Mouse (Mus musculus) stomach, embryonic 16.5 days (tissue): Measurements from ENCODE around the gene Hoxb3. TPM values are rescaled to one million over a fixed set of nuclear protein-coding genes. Genes with fewer than 3 reads are reported as not detected.

Experiments used
- ATAC-seq: fragments of 200-750 bp; cut with Nextera tagmentation; 2 replicates; pipeline ENCODE4 v1.8.0; 2017; ENCODE audit warnings: moderate number of reproducible peaks, moderate TSS enrichment; ENCODE audit not compliant: insufficient read depth, low FRiP score
- H3K27ac ChIP-seq: fragments of 300-500 bp; sonication (generic); 2 replicates; pipeline ENCODE4 v1.5.1; 2014; ENCODE audit warnings: low read length
- H3K27me3 ChIP-seq: fragments of 300-500 bp; sonication (generic); 2 replicates; pipeline ENCODE4 v1.6.1; 2014; ENCODE audit warnings: low read length, control low read depth, mixed read lengths; ENCODE audit not compliant: control insufficient read depth, insufficient read depth
- H3K36me3 ChIP-seq: fragments of 300-500 bp; sonication (generic); 2 replicates; pipeline ENCODE4 v1.6.1; 2014; ENCODE audit warnings: low read length; ENCODE audit not compliant: control insufficient read depth, insufficient read depth
- H3K4me1 ChIP-seq: fragments of 300-500 bp; sonication (generic); 2 replicates; pipeline ENCODE4 v1.6.1; 2014; ENCODE audit warnings: low read length, control low read depth, mixed read lengths; ENCODE audit not compliant: control insufficient read depth, insufficient read depth
- H3K4me2 ChIP-seq: fragments of 300-500 bp; sonication (generic); 2 replicates; pipeline ENCODE4 v1.6.1; 2014; ENCODE audit warnings: low read depth, low read length, mixed read lengths
- H3K4me3 ChIP-seq: fragments of 300-500 bp; sonication (generic); replicated peaks from 2 replicates; pipeline ENCODE4 v1.5.1; 2014; ENCODE audit warnings: mild to moderate bottlenecking, low read length
- H3K9ac ChIP-seq: fragments of 300-500 bp; sonication (generic); 2 replicates; pipeline ENCODE4 v1.6.1; 2014; ENCODE audit warnings: low read length
- H3K9me3 ChIP-seq: fragments of 300-500 bp; sonication (generic); replicated peaks from 2 replicates; pipeline ENCODE4 v1.6.1; 2016; ENCODE audit warnings: low read length, control low read depth; ENCODE audit not compliant: control insufficient read depth
- WGBS: fragments of 180-500 bp; shearing (Covaris S2); extraction: QIAGEN DNeasy Blood & Tissue Kit; methylation state at CpG from one replicate; pipeline ENCODE4 v1.1.7; 2014; 5-methylcytosine and 5-hydroxymethylcytosine counted together
- polyA plus RNA-seq: library from polyadenylated mRNA; unstranded; fragments of >200 nt; fragmentation: Nextera tagmentation; extraction: Ambion mirVana; gene quantifications from 2 replicates; pipeline ENCODE4 v1.2.1, GENCODE M21; 2015

The Hoxb3 gene
- 0.99 and 1.5 TPM in 2 replicates for polyA plus RNA-seq

- H3K4me2 ChIP-seq, result peak within 1 kb of the TSS; percentile 65
- H3K4me1 ChIP-seq, result 0 out of 2 replicates have a peak, but pooled peaks cover 6% of the 10 kb centered on the region
- WGBS, result 23% methylated on average over 10 of the region's 10 CpGs
- no peaks in the 10 kb centered on the region for H3K9me3 ChIP-seq
- ATAC-seq, result no peak
- H3K36me3 ChIP-seq, result no peaks in the 10 kb centered on the region
- peak within 1 kb of the TSS; percentile 98 for H3K27ac ChIP-seq
- H3K27me3 ChIP-seq, result peaks cover 5% of the 10 kb centered on the region; the same call in 1 of the 2 replicates
- H3K9ac ChIP-seq, result peak within 1 kb of the TSS; percentile 84
- peak within 1 kb of the TSS; percentile 63 for H3K4me3 ChIP-seq
Observed at GRCm38 (mm10) chr11:96323154-96323553, at the start of gene Hoxb3. Hoxb3 (plus strand) TSS chr11:96323326.

DNA sequence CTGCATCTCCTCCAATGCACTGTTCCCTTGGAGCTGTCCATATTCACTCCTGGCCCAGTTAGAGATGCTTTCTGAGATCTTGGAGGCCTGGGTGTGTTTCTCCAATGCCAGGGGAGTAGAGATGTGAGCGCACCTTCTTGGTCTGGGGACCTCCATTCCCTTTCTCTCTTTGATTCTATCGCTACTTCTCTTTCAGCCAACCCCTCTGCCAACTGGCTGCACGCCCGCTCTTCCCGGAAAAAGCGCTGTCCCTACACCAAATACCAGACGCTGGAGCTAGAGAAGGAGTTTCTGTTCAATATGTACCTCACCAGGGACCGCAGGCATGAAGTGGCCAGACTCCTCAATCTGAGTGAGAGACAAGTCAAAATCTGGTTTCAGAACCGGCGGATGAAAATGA lies 48.7 kb upstream of the Hoxb3 start:
- no peak overlapping the region for H3K9ac ChIP-seq
- peaks cover 96% of the 10 kb centered on the region for H3K27me3 ChIP-seq
- 11% methylated on average over 10 of the region's 10 CpGs for WGBS
- ATAC-seq, result no peak
- H3K36me3 ChIP-seq, result no peaks in the 10 kb centered on the region
- H3K4me3 ChIP-seq, result no peak overlapping the region
- H3K4me2 ChIP-seq, result no peak overlapping the region
- no peaks in the 10 kb centered on the region for H3K9me3 ChIP-seq
- H3K4me1 ChIP-seq, result peaks cover 14% of the 10 kb centered on the region
- no peak overlapping the region for H3K27ac ChIP-seq

DNA sequence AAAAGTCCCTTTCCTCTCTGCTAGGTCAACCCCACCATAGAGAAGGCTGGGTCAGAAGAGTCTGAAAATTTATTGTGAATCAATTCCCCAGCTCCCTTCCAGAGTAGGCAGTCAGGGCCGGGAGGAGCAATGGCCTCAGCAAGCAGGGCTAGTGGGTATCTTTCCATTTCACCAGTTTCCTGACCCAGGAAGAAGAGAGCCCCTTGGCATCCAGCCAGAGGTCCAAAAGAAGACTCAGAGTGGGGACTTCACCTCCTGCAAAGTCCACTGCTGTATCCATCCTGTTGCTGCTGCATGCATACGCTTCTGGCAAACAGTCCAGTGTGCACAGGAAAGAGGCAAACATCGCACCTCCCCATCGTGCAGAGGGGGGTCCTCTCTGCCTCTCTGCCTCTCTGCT lies 47.2 kb upstream of the Hoxb3 start:
- no peak overlapping the region for H3K4me3 ChIP-seq
- H3K27ac ChIP-seq, result no peak overlapping the region
- H3K36me3 ChIP-seq, result no peaks in the 10 kb centered on the region
- no peak for ATAC-seq
- peaks cover 14% of the 10 kb centered on the region for H3K4me1 ChIP-seq
- no peak overlapping the region for H3K9ac ChIP-seq
- 15% methylated on average over 4 of the region's 4 CpGs for WGBS
- no peak overlapping the region for H3K4me2 ChIP-seq
- peaks cover 90% of the 10 kb centered on the region for H3K27me3 ChIP-seq
- H3K9me3 ChIP-seq, result no peaks in the 10 kb centered on the region

- no peak overlapping the region for H3K9ac ChIP-seq
- WGBS, result 4% methylated on average over 35 of the region's 35 CpGs
- H3K4me3 ChIP-seq, result no peak overlapping the region
- H3K27me3 ChIP-seq, result peaks cover 86% of the 10 kb centered on the region
- no peak overlapping the region for H3K27ac ChIP-seq
- no peaks in the 10 kb centered on the region for H3K36me3 ChIP-seq
- peak overlapping the region; percentile 25; the same call in 1 of the 2 replicates for H3K4me2 ChIP-seq
- H3K9me3 ChIP-seq, result no peaks in the 10 kb centered on the region
- no peak for ATAC-seq
- H3K4me1 ChIP-seq, result 0 out of 2 replicates have a peak, but pooled peaks cover 2% of the 10 kb centered on the region
Observed at GRCm38 (mm10) chr11:96277151-96278044, 45.7 kb upstream of the Hoxb3 start.

DNA sequence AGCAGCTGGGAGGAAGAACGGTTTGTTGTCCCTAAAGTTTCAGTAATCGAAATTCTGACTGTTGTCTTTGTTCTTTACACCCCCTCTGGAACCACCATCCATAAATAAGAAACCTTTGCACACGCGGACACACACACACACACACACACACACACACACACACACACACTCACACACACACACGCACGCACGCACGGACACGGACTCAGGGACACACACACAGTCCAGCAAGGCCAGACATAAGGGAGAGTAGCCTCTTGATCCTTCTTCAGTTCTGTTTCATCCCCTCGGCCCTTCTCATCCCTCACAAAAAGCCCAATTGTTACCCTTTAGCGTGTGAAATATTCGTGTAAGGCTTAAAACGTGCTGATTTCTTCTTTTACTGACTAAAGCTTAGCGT lies 44.8 kb upstream of the Hoxb3 start:
- H3K9me3 ChIP-seq, result no peaks in the 10 kb centered on the region
- H3K4me1 ChIP-seq, result no peaks in the 10 kb centered on the region
- no peak overlapping the region for H3K4me2 ChIP-seq
- no peak overlapping the region for H3K4me3 ChIP-seq
- H3K27me3 ChIP-seq, result peaks cover 82% of the 10 kb centered on the region
- 21% methylated on average over 14 of the region's 14 CpGs for WGBS
- H3K9ac ChIP-seq, result no peak overlapping the region
- no peak for ATAC-seq
- H3K27ac ChIP-seq, result no peak overlapping the region
- no peaks in the 10 kb centered on the region for H3K36me3 ChIP-seq

DNA sequence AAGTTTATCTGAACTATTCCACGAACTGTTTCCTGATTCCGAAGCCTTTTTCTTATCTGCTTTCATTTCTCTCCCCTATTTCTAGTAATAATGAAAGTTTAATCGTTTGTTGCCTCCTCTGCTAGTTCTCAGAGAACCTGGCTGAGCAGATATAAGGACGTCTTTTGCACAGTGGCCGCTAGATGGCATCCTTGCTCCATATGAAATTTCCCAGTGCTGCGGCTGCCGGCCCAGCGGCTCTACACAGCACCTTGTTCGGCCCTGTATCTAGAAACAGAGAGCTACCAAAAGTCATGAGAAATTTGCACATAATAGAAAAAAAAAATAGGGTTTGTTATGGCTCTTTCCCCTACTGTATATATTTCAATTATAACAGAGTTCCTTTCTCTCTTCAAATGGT lies 44.4 kb upstream of the Hoxb3 start:
- H3K9me3 ChIP-seq, result no peaks in the 10 kb centered on the region
- no peak overlapping the region for H3K4me3 ChIP-seq
- no peak overlapping the region for H3K9ac ChIP-seq
- no peaks in the 10 kb centered on the region for H3K4me1 ChIP-seq
- H3K27ac ChIP-seq, result no peak overlapping the region
- peak; percentile 77; the same call in 1 of the 2 replicates for ATAC-seq
- WGBS, result under 1% methylated on average over 9 of the region's 9 CpGs
- no peaks in the 10 kb centered on the region for H3K36me3 ChIP-seq
- H3K4me2 ChIP-seq, result no peak overlapping the region
- peaks cover 81% of the 10 kb centered on the region for H3K27me3 ChIP-seq

- Histone ChIP-seq H3K27me3 (peaks cover 74% of the 10 kb centered on the region), H3K4me3 (0 out of 2 replicates have a peak overlapping the region, but pooled peaks have one; percentile 10), H3K27ac (no peak overlapping the region), H3K9ac (no peak overlapping the region), H3K9me3 (no peaks in the 10 kb centered on the region), H3K4me1 (no peaks in the 10 kb centered on the region), H3K36me3 (no peaks in the 10 kb centered on the region), H3K4me2 (peak overlapping the region; percentile 23)
- ATAC-seq, result no peak
- WGBS, result 7% methylated on average over 31 of the region's 31 CpGs
Observed at GRCm38 (mm10) chr11:96279421-96280233, 43.5 kb upstream of the Hoxb3 start.

DNA sequence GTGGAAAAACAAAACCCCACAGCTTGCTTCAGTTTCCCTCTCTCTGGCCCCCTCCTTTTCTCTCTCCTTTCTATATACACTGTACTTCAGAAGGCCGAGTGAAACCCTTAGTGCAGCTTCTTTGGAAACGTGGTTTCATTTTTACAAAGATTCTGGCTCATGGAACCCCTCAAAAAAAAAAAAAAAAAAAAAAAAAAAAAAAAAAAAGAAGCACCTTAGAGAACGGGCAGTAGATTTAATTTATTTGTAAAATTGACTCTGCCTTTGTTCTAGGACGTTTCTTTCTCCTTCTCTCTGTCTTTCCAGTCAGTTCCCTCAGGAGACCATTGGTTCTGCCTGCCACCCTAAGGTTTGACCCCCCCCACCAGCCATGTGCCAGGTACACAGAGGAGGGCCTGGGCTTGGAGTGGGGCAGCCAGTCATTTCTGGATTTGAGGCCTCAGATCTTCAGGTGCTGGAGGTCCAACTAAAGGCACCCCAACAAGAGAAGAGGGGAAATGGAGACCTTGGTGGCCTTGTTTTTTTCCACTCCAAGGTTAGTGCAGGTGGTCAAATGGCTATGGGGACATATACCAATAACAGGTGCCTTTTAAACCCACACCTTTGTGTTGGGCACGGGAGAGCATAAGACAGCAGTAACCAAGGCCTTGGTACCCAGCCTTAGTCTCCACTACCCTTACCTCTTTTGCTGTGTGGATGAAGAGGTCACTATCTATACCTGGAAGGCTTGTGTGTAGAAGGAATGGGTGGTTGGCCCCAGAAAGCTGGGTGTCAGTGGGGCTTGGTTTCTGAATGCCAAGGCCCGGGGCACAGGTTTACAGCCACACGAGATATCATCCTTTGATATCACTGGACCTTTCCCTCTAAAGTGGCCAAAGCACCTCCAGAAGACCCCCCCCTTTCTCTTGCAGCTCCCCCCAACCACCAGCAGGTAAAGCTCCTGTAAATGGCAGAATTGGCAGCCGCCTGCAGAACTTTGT lies 42.4 kb upstream of the Hoxb3 start:
- H3K36me3 ChIP-seq, result no peaks in the 10 kb centered on the region
- H3K4me1 ChIP-seq, result no peaks in the 10 kb centered on the region
- no peaks in the 10 kb centered on the region for H3K9me3 ChIP-seq
- no peak overlapping the region for H3K4me2 ChIP-seq
- no peak overlapping the region for H3K27ac ChIP-seq
- no peak overlapping the region for H3K9ac ChIP-seq
- no peak overlapping the region for H3K4me3 ChIP-seq
- peaks cover 70% of the 10 kb centered on the region for H3K27me3 ChIP-seq
- ATAC-seq, result no peak
- 29% methylated on average over 8 of the region's 8 CpGs for WGBS
